11 mouse cellular contexts compared by ENCODE assay signal in genomic region chr12:16474361-16475080, GRCm38 (mm10).
DNase-seq lines count a peak whose midpoint lies in the region; ATAC-seq lines count a peak whose summit lies in the region.
"Had no signal": no experiment of that assay in that cellular context is flagged by ENCODE, and none has a peak within 500 bp of the region (broad histone marks: within the 10 kb centered on the region; RNA-seq: fewer than 3 reads in every experiment).

No protein-coding gene starts in this region.

- no peaks in the 10 kb centered on the region for H3K36me3 ChIP-seq in kidney, embryonic 14.5 days (ENCODE audit: control insufficient read depth, insufficient read depth, low read length)
- no peaks in the 10 kb centered on the region for H3K36me3 ChIP-seq in embryonic facial prominence, embryonic 10.5 days (replicated peaks)
- H3K36me3 ChIP-seq: limb, embryonic 13.5 days had no signal

- H3K9me3 ChIP-seq in kidney, embryonic 14.5 days (ENCODE audit: control insufficient read depth, low read length) = no peaks in the 10 kb centered on the region
- H3K9me3 ChIP-seq in embryonic facial prominence, embryonic 10.5 days = no peaks in the 10 kb centered on the region
- H3K9me3 ChIP-seq: limb, embryonic 13.5 days had no signal

- no peak overlapping the region for H3K4me2 ChIP-seq in kidney, embryonic 14.5 days (replicated peaks; ENCODE audit: low read depth, low read length)
- H3K4me2 ChIP-seq: limb, embryonic 13.5 days had no signal

- H3K27ac ChIP-seq in kidney, embryonic 14.5 days (ENCODE audit: low read depth, low read length) = no peak overlapping the region
- no peak overlapping the region for H3K27ac ChIP-seq in embryonic facial prominence, embryonic 10.5 days (replicated peaks)
- H3K27ac ChIP-seq: limb, embryonic 13.5 days had no signal

- no peaks in the 10 kb centered on the region for H3K4me1 ChIP-seq in kidney, embryonic 14.5 days (ENCODE audit: control insufficient read depth, insufficient read depth, low read length)
- no peaks in the 10 kb centered on the region for H3K4me1 ChIP-seq in embryonic facial prominence, embryonic 10.5 days
- H3K4me1 ChIP-seq: limb, embryonic 13.5 days had no signal

- WGBS in kidney, embryonic 14.5 days = 85% methylated on average over 4 of the region's 4 CpGs
- 83% methylated on average over 4 of the region's 4 CpGs for WGBS in embryonic facial prominence, embryonic 10.5 days

- intact Hi-C loops in left cerebral cortex, postnatal 14 days (cut with DNase I) = no loop called here

- no peak overlapping the region for H3K9ac ChIP-seq in kidney, embryonic 14.5 days (ENCODE audit: low read depth, low read length)
- H3K9ac ChIP-seq: limb, embryonic 13.5 days had no signal

- peak; percentile 55 for DNase-seq in kidney, adult 18-20 months
- peak; percentile 4 for DNase-seq in brain, embryonic 18.5 days (ENCODE audit: low read depth, low spot score)
- peak; percentile 91 to 92 for DNase-seq in cerebellum, postnatal 10 days
- peak; percentile 20 to 44 for DNase-seq in left cerebral cortex, postnatal 14 days (ENCODE audit: low spot score in 2 of 2)
- DNase-seq in adrenal gland, postnatal 4 days (ENCODE audit: low spot score in 2 of 2) = no peak
- DNase-seq in thymus, postnatal 0 days (ENCODE audit: low spot score) = no peak
- no peak for DNase-seq in embryonic facial prominence, embryonic 10.5 days (ENCODE audit: low spot score)
- DNase-seq: gastrocnemius, postnatal 10 days; lung, postnatal 36 days had no signal

- no peaks in the 10 kb centered on the region for H3K27me3 ChIP-seq in kidney, embryonic 14.5 days (ENCODE audit: control insufficient read depth, insufficient read depth, low read length)
- no peaks in the 10 kb centered on the region for H3K27me3 ChIP-seq in embryonic facial prominence, embryonic 10.5 days (replicated peaks; ENCODE audit: low read depth, poor library complexity, severe bottlenecking)
- H3K27me3 ChIP-seq: limb, embryonic 13.5 days had no signal

- no peak overlapping the region for H3K4me3 ChIP-seq in kidney, embryonic 14.5 days (ENCODE audit: low read length)
- no peak overlapping the region for H3K4me3 ChIP-seq in embryonic facial prominence, embryonic 10.5 days
- H3K4me3 ChIP-seq: limb, embryonic 13.5 days had no signal

- no peak for ATAC-seq in kidney, embryonic 14.5 days (ENCODE audit: low FRiP score, low TSS enrichment)

Comparison
In these comparisons a context has a peak if more than half of its experiments do, and no peak if none do; other contexts are left out.
1. DNase-seq: peak in kidney, adult 18-20 months (single experiment), brain, embryonic 18.5 days (single experiment), cerebellum, postnatal 10 days (2 of 2) and left cerebral cortex, postnatal 14 days (2 of 2); none in adrenal gland, postnatal 4 days (0 of 2), thymus, postnatal 0 days (single experiment) and embryonic facial prominence, embryonic 10.5 days (single experiment).